Mouse (Mus musculus): ENCODE measurements around the gene Ybey. TPM values are rescaled to one million over a fixed set of nuclear protein-coding genes. Genes with fewer than 3 reads are reported as not detected.

Ybey gene
- polyA plus RNA-seq (2012; rRNA removed; ENCODE audit: low replicate concordance), result 3.3 and 4.8 TPM in 2 replicates

DNA sequence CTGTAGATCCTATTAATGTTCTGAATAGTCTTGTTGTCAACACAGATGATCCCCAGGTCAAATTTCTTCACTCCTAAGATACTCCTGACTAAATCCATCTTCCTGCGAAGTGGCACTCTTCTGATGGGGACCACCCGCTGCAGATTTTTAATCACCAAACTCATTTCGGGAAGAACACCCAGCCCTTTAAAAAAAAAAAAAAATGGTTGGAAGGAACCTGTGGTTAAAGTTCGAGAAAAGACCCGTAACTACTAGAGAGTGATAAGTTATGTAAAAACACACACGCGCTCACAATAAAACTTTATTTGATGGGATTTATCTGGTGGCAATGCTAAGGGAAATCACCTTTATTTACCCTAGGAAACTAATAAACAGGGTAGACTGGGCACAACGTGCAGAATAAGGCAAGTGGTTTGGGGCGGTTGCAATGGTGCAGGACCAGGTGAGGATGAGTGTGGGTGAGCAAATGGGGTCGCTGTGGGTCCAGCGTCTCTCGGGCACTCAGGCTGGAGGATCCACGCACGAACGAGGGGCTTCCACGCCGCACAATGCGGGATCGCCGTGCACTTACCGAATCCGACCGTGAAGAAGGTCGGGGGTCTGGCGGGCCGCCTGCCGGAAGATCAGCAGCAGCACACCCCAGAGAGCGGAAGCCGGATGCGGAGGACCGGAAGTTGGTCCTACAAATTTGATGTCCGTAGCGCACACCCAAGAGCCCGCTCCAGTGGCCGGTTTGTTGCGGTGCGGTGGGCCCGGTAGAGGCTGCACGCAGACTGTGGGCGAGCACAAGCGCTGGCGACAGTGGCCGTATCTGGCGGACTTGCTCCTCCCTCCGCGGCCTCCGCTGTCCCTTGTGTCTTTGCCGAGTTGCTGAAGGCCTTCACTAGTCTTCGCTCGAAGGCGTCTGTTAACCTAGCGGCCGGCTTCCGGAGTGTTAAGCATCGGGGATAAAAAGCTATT, at the start of gene Ybey, which contains the start of gene Mcm3ap:
Ybey (minus strand) TSS at position 912 of the 960 bp plus-strand sequence.
Mcm3ap (plus strand) TSS at position 725 of the 960 bp plus-strand sequence.

DNA sequence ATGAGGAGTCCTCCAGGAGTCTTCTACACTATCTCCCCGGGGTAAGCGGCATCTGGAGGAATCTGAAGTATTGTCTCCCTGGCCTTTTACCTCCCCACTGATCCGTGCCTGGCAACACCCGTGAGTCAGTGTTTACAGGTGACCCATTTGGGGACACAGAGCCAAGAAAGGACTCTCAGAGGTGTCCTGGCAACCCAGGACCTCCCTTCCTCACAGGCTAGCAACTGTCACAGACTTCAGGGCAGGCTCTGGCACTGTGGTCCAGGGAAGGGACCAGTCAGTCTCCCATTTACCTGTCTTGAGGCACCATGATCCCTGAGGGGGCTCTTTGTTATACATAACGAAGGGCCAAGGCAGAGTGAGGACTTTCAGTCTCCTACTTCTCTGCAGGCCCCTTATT, 20.1 kb downstream of the Ybey start, which contains the start of gene 2610028H24Rik:
2610028H24Rik (plus strand) TSS at position 231 of the 400 bp plus-strand sequence.

DNA sequence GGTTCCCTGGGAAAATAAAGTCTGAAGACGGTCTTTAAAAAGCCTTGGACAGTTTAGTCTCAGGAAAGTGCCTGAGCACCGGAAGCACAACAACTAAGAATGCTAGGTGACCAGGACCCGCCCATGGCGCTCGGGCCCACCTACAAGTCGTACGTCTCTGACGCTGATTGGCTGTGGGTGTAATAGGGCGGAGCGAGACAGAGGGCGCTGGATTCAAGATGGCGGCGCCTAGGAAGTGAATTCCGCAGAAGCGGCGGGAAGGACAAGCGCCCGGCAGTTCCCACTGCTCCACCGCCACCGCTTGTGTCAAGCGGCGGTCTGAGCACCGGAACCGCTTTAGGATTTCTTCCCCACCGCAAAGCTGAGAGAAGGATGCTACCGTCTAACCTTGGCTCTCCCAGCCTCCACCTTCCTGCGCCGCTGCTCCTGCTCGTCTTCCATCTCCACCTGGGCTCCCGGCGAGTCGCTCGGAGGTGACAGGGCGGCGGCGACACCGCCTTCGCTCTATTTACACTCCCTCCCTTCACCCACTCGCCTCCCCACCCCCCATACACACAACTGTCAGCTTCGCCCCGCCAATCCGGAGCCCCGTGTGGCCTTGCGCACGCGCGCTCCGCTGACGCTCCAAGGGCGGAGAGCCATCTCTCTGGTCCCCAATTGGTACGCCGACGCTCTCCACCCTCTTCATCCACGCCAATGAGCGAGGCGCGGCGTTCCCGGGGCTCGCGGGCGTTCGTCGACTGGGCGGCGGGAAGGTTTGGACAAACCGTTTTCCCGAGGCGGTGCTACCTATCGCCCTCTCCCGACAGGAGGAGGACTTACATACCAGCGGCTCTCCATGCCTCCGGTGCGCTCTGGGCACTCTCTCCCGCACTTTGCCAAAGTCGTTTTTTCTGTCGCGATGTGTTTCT, 26.5 kb downstream of the Ybey start, which contains the start of gene Pcnt:
Pcnt (minus strand) TSS at position 609 of the 911 bp plus-strand sequence.

DNA sequence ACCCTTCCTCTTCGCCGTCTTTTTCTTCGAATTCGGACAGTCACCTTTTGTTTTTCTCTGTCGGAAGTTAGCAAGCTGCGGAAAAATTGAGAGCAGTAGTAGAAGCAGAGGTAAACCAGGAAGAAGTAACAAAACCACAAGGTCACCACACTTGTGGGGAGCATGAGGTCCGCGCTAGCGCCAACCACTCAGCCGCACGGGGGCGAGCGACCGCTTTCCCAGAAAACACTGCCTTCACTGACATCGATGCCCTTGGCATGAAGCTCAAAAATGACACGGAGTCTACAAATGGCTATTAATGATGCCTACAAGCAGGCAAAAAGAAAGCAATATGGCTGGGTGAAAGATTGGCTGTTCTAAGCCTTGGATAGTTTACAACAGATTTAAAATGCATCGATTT, 28.6 kb downstream of the Ybey start, which contains the start of gene AC141477.1:
AC141477.1 (minus strand) TSS at position 164 of the 400 bp plus-strand sequence.

Other genes starting within 250 kb of the Ybey start
- gene Prmt2, start 231.2 kb downstream of the Ybey start, polyA plus RNA-seq (2012; rRNA removed; ENCODE audit: low replicate concordance), result 14.6 and 20.6 TPM in 2 replicates
- 0.44 and 1.6 TPM in 2 replicates for gene S100b, start 215.3 kb downstream of the Ybey start, polyA plus RNA-seq (2012; rRNA removed; ENCODE audit: low replicate concordance)
- gene Dip2a, start 123.8 kb downstream of the Ybey start, polyA plus RNA-seq (2012; rRNA removed; ENCODE audit: low replicate concordance), result 7.9 and 8.9 TPM in 2 replicates
- gene AC141477.1, start 28.7 kb downstream of the Ybey start, polyA plus RNA-seq (2012; rRNA removed; ENCODE audit: low replicate concordance), result not detected in 2 replicates
- gene Pcnt, start 26.3 kb downstream of the Ybey start, polyA plus RNA-seq (2012; rRNA removed; ENCODE audit: low replicate concordance), result 7.0 and 7.6 TPM in 2 replicates
- not detected in 2 replicates for gene 2610028H24Rik, start 20.0 kb downstream of the Ybey start, polyA plus RNA-seq (2012; rRNA removed; ENCODE audit: low replicate concordance)
- 7.2 and 9.6 TPM in 2 replicates for gene Mcm3ap, start 187 bp downstream of the Ybey start, polyA plus RNA-seq (2012; rRNA removed; ENCODE audit: low replicate concordance)
- 7.3 and 24.3 TPM in 2 replicates for gene Lss, start 62.5 kb upstream of the Ybey start, polyA plus RNA-seq (2012; rRNA removed; ENCODE audit: low replicate concordance)
- not detected in 2 replicates for gene Spatc1l, start 93.2 kb upstream of the Ybey start, polyA plus RNA-seq (2012; rRNA removed; ENCODE audit: low replicate concordance)
- gene Ftcd, start 106.5 kb upstream of the Ybey start, polyA plus RNA-seq (2012; rRNA removed; ENCODE audit: low replicate concordance), result 0.04 TPM in 1 of 2 replicates, not detected in the other
- 77.2 and 77.4 TPM in 2 replicates for gene Col6a2, start 154.5 kb upstream of the Ybey start, polyA plus RNA-seq (2012; rRNA removed; ENCODE audit: low replicate concordance)

Measured in duodenum, adult 2 months (tissue).